Mouse (Mus musculus) ES-E14 (cell line): ENCODE results near the gene Mbd6. TPM values are rescaled to one million over a fixed set of nuclear protein-coding genes. Genes with fewer than 3 reads are reported as not detected.
A peak's percentile ranks its signal among the peaks of the same experiment; 100 is the strongest.

ENCODE experiments used
- DNase-seq: peaks from one replicate; pipeline ENCODE4 v3.0.0-alpha.2; 2013; ENCODE audit warnings: low read depth, low spot score
- H3K27ac ChIP-seq: 2 replicates; pipeline ENCODE4 v1.5.1; 2012; ENCODE audit warnings: low read depth, mild to moderate bottlenecking, low read length, moderate library complexity, mixed read lengths; ENCODE audit not compliant: poor library complexity, insufficient read depth, severe bottlenecking
- H3K36me3 ChIP-seq: 2 replicates; pipeline ENCODE4 v1.6.1; 2012; ENCODE audit warnings: mild to moderate bottlenecking, low read length, moderate library complexity, mixed read lengths; ENCODE audit not compliant: control insufficient read depth, poor library complexity, insufficient read depth, severe bottlenecking
- H3K4me1 ChIP-seq, 2 experiments: fragments of 150-350 bp in 1 of 2; sonication (generic) in 1 of 2; 2 replicates each; pipeline ENCODE4 v1.6.1; 2012; ENCODE audit warnings: low read length in 2 of 2, mild to moderate bottlenecking in 1 of 2, mixed read lengths in 1 of 2; ENCODE audit not compliant: control insufficient read depth in 2 of 2, insufficient read depth in 2 of 2, poor library complexity in 1 of 2
- H3K4me3 ChIP-seq, 2 experiments: fragments of 150-350 bp in 1 of 2; sonication (generic) in 1 of 2; 2 replicates each; pipeline ENCODE4 v1.5.1; 2012; ENCODE audit warnings: low read length in 2 of 2, low read depth in 1 of 2, mild to moderate bottlenecking in 1 of 2, mixed read lengths in 1 of 2; ENCODE audit not compliant: insufficient read depth in 1 of 2, poor library complexity in 1 of 2, severe bottlenecking in 1 of 2
- H3K9ac ChIP-seq: 2 replicates; pipeline ENCODE4 v1.6.1; 2012; ENCODE audit warnings: low read depth, mild to moderate bottlenecking, low read length, mixed read lengths; ENCODE audit not compliant: poor library complexity, insufficient read depth, severe bottlenecking
- H3K9me3 ChIP-seq: fragments of 150-350 bp; sonication (generic); 2 replicates; pipeline ENCODE4 v1.6.1; 2012; ENCODE audit warnings: low read depth, mild to moderate bottlenecking, low read length; ENCODE audit not compliant: control insufficient read depth, insufficient read depth
- CHD2 ChIP-seq: IDR thresholded peaks from 2 replicates; pipeline ENCODE4 v1.6.1; 2014; ENCODE audit warnings: mild to moderate bottlenecking, low read depth, low read length, inconsistent platforms
- HCFC1 ChIP-seq: IDR thresholded peaks from 2 replicates; pipeline ENCODE4 v1.6.1; 2012; ENCODE audit warnings: low read length, inconsistent platforms, borderline replicate concordance; ENCODE audit not compliant: insufficient read depth
- MAFK ChIP-seq: IDR thresholded peaks from 2 replicates; pipeline ENCODE4 v1.6.1; 2014; ENCODE audit warnings: mild to moderate bottlenecking, low read depth, low read length, inconsistent platforms; ENCODE audit not compliant: insufficient read depth
- ZC3H11A ChIP-seq: IDR thresholded peaks from 2 replicates; pipeline ENCODE4 v1.6.1; 2012; ENCODE audit warnings: low read depth, mild to moderate bottlenecking, inconsistent platforms, low read length, borderline replicate concordance
- ZNF384 ChIP-seq: IDR thresholded peaks from 2 replicates; pipeline ENCODE4 v1.6.1; 2012; ENCODE audit warnings: low read depth, low read length, inconsistent platforms
- in situ Hi-C, 2 experiments: fragments of 600-800 bp; cut with MboI; formaldehyde crosslinking; loops; one replicate each; pipeline ENCODE4 v1.15.1; 2025; ENCODE audit warnings: low sequenced_read_pairs in 2 of 2, inconsistent platforms in 1 of 2; ENCODE audit not compliant: unreplicated experiment in 2 of 2
- total RNA-seq: library from RNA; depleted of rRNA; stranded (reverse); fragments of 300-350 nt; gene quantifications from 2 replicates; pipeline ENCODE4 v1.2.3, GENCODE M21; 2012

The Mbd6 gene
- total RNA-seq, 1 experiment: 15.8 TPM

DNA sequence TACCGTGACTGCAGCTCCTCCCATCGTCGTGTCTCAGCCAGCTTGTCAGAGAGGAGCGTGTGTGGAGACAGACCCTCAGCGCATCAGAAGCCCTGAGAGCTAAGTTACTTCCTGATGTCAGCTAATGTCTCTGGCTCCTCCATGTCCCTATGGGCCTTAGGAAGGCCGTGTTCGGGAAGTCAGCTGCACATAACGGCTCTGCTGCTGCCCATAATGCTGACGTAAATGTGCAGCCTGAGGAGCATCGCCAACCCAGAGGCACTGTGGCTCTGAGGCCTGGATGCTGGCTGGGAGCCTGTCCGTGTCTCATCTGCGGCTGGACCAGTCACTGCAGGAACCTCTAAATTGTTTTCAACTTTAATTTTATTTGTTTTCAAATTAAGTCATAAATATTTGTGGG lies 19.8 kb downstream of the Mbd6 start:
- Histone ChIP-seq H3K9ac (peak overlapping the region; percentile 25; the same call in 1 of the 2 replicates), H3K9me3 (no peaks in the 10 kb centered on the region), H3K36me3 (peaks cover 22% of the 10 kb centered on the region; the same call in 1 of the 2 replicates), H3K4me3 (no peak overlapping the region), H3K27ac (no peak overlapping the region), H3K4me1 (peaks cover 16 to 36% of the 10 kb centered on the region in 2 experiments; a peak in 3 of 4 replicates)
- no peak for TF ChIP-seq MAFK
- TF ChIP-seq ZC3H11A: no peak
- TF ChIP-seq HCFC1: no peak
- TF ChIP-seq ZNF384: no peak
- no peak for TF ChIP-seq CHD2
- no peak for DNase-seq
- in situ Hi-C loops: no loop called here

DNA sequence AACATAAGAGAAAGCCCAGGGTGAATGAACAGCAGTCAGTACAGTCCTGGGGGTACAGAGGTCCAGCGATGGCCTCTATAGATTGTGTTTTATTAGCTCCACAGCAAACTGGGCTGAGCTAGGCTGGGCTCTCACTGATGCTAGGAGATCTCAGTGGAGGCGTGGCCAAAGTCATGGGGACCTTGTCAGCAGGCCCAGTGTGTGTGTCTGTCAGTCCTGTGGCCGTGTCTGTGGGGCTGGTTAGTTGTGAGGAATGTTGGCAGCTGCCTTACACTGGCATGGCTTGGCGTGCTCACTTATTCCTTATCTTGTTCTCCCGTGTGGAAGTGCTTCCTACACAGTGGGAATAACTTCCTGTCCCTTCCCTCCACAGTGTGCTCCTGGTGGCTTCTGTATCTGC lies 20.4 kb downstream of the Mbd6 start:
- Histone ChIP-seq H3K36me3 (peaks cover 22% of the 10 kb centered on the region; the same call in 1 of the 2 replicates), H3K4me3 (no peak overlapping the region), H3K9me3 (no peaks in the 10 kb centered on the region), H3K4me1 (peaks cover 15 to 32% of the 10 kb centered on the region in 2 experiments), H3K27ac (no peak overlapping the region), H3K9ac (peak overlapping the region; percentile 40; the same call in 1 of the 2 replicates)
- in situ Hi-C loops: no loop called here
- DNase-seq: no peak
- TF ChIP-seq MAFK: no peak
- no peak for TF ChIP-seq ZC3H11A
- no peak for TF ChIP-seq CHD2
- no peak for TF ChIP-seq HCFC1
- TF ChIP-seq ZNF384: no peak

DNA sequence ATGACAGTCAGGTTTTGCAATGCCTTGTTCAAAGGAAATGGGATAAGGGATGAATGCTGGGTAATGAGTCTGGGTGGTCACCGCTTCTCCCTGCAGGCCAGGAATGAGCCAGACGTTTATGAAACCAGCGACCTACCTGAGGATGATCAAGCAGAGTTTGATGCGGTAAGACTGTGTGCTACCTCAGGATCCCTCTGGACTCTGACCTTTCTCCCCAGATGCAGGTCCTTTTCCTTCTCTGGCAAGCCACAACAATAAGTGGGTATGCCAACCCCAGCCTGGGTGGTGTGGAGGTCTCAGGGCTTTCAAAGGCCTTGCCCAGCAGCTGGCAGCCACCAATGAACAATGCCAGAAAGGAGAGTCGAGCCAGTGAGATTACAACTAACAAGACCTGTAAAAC lies 21.5 kb downstream of the Mbd6 start:
- Histone ChIP-seq H3K27ac (no peak overlapping the region), H3K4me3 (peak overlapping the region; percentile 79 to 85)
- in situ Hi-C loops: no loop called here

DNA sequence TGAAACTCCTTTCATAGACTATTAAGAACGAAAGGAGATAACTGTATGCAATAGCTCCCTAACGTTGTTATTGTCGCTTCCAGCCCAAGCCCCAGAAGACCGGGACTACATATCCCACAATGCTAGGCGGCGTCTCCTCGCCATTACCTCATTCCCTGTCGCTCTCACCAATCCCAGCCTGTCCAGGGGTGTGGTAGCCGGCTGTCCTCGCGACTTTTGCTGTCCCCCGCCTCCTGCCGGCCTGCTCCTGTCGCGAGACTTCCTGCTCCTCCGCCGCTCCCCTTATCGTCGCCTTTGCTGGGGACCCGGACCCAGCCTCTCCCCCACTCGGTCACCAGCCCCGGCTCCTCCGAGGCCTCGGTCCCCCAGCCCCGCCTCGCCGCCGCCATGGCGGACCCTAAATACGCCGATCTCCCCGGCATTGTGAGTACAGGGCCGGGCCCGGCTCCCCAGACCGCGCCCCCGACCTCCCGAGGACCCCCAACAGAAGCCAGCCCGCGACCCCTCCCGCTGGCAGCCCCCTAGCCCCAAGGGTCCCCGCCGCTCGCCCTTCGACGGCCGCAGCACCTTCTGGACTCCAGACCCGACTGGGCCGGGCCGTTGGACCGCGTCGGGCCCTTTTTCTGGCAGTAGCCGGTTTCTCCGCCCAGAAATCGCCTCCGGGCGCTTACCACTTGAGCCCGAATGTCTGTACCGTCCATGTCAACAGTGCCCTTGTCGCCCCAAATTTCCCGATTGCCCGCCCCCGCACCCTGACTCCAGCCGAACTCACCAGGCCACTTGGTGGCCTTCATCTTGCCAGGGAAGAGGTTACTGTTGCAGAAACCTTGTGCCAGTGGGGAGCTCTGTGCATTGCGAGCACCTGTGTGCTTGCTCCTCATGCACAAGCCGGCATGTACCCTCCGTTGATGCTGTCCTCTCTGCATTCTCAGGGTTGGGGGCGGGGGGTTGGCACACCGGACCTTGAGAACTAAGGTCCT lies 22.4 kb downstream of the Mbd6 start, which contains the start of gene Dctn2:
TSS of gene Dctn2 (plus strand) at position 257 of the 980 bp plus-strand sequence.
- Histone ChIP-seq H3K4me3 (peak within 1 kb of the TSS; percentile 79 to 85), H3K36me3 (peaks cover 12% of the 10 kb centered on the region; the same call in 1 of the 2 replicates), H3K4me1 (peaks cover 13 to 34% of the 10 kb centered on the region in 2 experiments), H3K9me3 (no peaks in the 10 kb centered on the region), H3K27ac (peak within 1 kb of the TSS; percentile 28), H3K9ac (peak within 1 kb of the TSS; percentile 90)
- TF ChIP-seq HCFC1 (peak; percentile 91), ZC3H11A (no peak), ZNF384 (no peak), CHD2 (peak; percentile 96), MAFK (no peak)
- in situ Hi-C loops: no loop called here
- peak; percentile 90 for DNase-seq

More for the DNA sequence above, 21.5 kb downstream of the Mbd6 start:
- no peak for DNase-seq
- H3K9me3 ChIP-seq: no peaks in the 10 kb centered on the region
- peak overlapping the region; percentile 90; the same call in 1 of the 2 replicates for H3K9ac ChIP-seq
- H3K36me3 ChIP-seq: peaks cover 18% of the 10 kb centered on the region; the same call in 1 of the 2 replicates
- TF ChIP-seq CHD2 (no peak), ZNF384 (no peak), ZC3H11A (no peak), MAFK (no peak), HCFC1 (no peak)
- peaks cover 13 to 29% of the 10 kb centered on the region in 2 experiments for H3K4me1 ChIP-seq
